Mouse (Mus musculus) neural tube, embryonic 15.5 days (tissue): ENCODE results near the gene Gm21764. TPM values are rescaled to one million over a fixed set of nuclear protein-coding genes. Genes with fewer than 3 reads are reported as not detected.
"Not testable (repeated sequence)": the region's sequence is repeated elsewhere in the genome, so short reads cannot be mapped to it uniquely, and the experiment has no call there.

Source experiments
- ATAC-seq: fragments of 200-750 bp; cut with Nextera tagmentation; 2 replicates; pipeline ENCODE4 v1.8.0; 2017; ENCODE audit warnings: mild to moderate bottlenecking, moderate TSS enrichment, moderate library complexity; ENCODE audit not compliant: low FRiP score
- H3K27ac ChIP-seq: fragments of 300-500 bp; sonication (generic); replicated peaks from 2 replicates; pipeline ENCODE4 v1.5.1; 2015; ENCODE audit warnings: mild to moderate bottlenecking, inconsistent platforms
- H3K27me3 ChIP-seq: fragments of 300-500 bp; sonication (generic); replicated peaks from 2 replicates; pipeline ENCODE4 v1.6.1; 2015; ENCODE audit warnings: inconsistent platforms
- H3K36me3 ChIP-seq: fragments of 300-500 bp; sonication (generic); 2 replicates; pipeline ENCODE4 v1.6.1; 2015; ENCODE audit warnings: inconsistent platforms
- H3K4me1 ChIP-seq: fragments of 300-500 bp; sonication (generic); 2 replicates; pipeline ENCODE4 v1.6.1; 2015; ENCODE audit warnings: inconsistent platforms
- H3K4me2 ChIP-seq: fragments of 300-500 bp; sonication (generic); 2 replicates; pipeline ENCODE4 v1.6.1; 2015; ENCODE audit warnings: inconsistent platforms, mild to moderate bottlenecking, moderate library complexity
- H3K4me3 ChIP-seq: fragments of 300-500 bp; sonication (generic); replicated peaks from 2 replicates; pipeline ENCODE4 v1.5.1; 2015; ENCODE audit warnings: mild to moderate bottlenecking, inconsistent platforms
- H3K9ac ChIP-seq: fragments of 300-500 bp; sonication (generic); replicated peaks from 2 replicates; pipeline ENCODE4 v1.6.1; 2015; ENCODE audit warnings: mild to moderate bottlenecking, inconsistent platforms
- H3K9me3 ChIP-seq: fragments of 300-500 bp; sonication (generic); replicated peaks from 2 replicates; pipeline ENCODE4 v1.6.1; 2016; ENCODE audit warnings: inconsistent platforms
- WGBS: fragments of 180-500 bp; shearing (Covaris S2); methylation state at CpG from one replicate; pipeline ENCODE4 v1.1.7; 2015; ENCODE audit warnings: mixed read lengths; 5-methylcytosine and 5-hydroxymethylcytosine counted together
- polyA plus RNA-seq: library from polyadenylated mRNA; unstranded; fragments of >200 nt; fragmentation: Nextera tagmentation; extraction: Ambion mirVana; gene quantifications from 2 replicates; pipeline ENCODE4 v1.2.1, GENCODE M21; 2015

The Gm21764 gene
- not detected in 2 replicates for polyA plus RNA-seq

- no CpG with 5 or more reads among the region's 3 CpGs for WGBS
- H3K4me3 ChIP-seq, H3K4me2 ChIP-seq, H3K27me3 ChIP-seq, H3K4me1 ChIP-seq, H3K9ac ChIP-seq, ATAC-seq, H3K36me3 ChIP-seq, H3K27ac ChIP-seq, H3K9me3 ChIP-seq: not testable (repeated sequence)
Observed at GRCm38 (mm10) chrY:18061712-18062111, at the start of gene Gm21764. Gene Gm21764 (minus strand): TSS chrY:18061812.

DNA sequence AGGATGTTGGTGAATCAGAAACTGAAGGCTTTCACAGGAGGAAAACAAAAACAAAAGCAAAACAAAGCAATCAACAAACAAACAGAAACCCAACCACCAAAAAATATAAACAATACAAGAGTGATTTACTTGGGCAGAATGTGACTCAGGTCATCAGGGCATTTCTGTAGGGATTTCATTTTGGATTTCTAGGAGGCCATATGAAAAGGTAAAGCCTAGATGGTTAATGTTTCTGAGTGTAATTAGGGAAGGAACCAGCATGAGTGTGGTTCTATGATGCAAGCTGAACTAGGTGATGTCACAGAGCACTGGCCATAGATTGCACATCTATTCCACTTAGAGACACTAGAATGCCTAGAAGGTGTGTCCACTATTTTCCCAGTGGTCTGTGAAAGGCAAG lies 27.2 kb upstream of the Gm21764 start, which contains the start of gene Ssty1:
Ssty1 (plus strand) TSS at position 301 of the 400 bp plus-strand sequence.
- H3K36me3 ChIP-seq, ATAC-seq, H3K9ac ChIP-seq, H3K4me1 ChIP-seq, H3K4me2 ChIP-seq, H3K4me3 ChIP-seq, H3K9me3 ChIP-seq, H3K27ac ChIP-seq, H3K27me3 ChIP-seq: not testable (repeated sequence)

Other genes with a start within 250 kb of the Gm21764 start
- gene Gm21904, start 215.5 kb downstream of the Gm21764 start, polyA plus RNA-seq = not detected in 2 replicates
- gene Gm20772, start 187.1 kb downstream of the Gm21764 start, polyA plus RNA-seq = not detected in 2 replicates
- not detected in 2 replicates for gene Gm20831, start 187.1 kb downstream of the Gm21764 start, polyA plus RNA-seq
- gene Srsy, start 124.5 kb downstream of the Gm21764 start, polyA plus RNA-seq = not detected in 2 replicates
- gene Ssty1, start 27.3 kb upstream of the Gm21764 start, polyA plus RNA-seq = not detected in 2 replicates